Mouse (Mus musculus): Measurements from ENCODE around the gene Hnrnpa0. TPM values are rescaled to one million over a fixed set of nuclear protein-coding genes. Genes with fewer than 3 reads are reported as not detected.
"Not testable (repeated sequence)": the region's sequence is repeated elsewhere in the genome, so short reads cannot be mapped to it uniquely, and the experiment has no call there.

Gene Hnrnpa0
- polyA plus RNA-seq, 1 experiment from 2014 or later, result 54.5 TPM

DNA sequence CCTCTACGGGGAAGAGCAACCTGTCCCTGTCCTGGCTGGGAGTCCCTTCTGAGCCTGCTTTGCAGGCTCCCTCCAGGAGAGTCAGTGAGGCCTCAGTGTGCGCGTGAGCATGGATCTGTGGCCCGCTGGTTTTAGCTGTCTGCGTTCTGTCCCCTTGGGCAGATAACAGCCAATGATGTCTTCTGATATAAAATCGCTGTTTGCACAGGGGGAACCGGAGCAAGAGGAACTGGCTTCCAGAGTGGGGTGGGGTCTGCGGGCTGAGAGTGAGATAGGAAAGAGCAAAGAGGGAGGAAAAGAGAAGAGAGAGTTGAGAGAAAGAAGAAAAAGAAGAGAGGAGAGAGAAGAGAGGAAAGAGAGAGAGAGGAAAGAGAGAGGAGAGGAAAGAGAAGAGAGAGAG lies 28.7 kb upstream of the Hnrnpa0 start:
- WGBS, result 35% methylated on average over 8 of the region's 8 CpGs
- DNase-seq (ENCODE audit: low spot score), result no peak
- H3K9me3 ChIP-seq (ENCODE audit: control insufficient read depth, low read length), result no peaks in the 10 kb centered on the region
- no peak overlapping the region for H3K27ac ChIP-seq (replicated peaks; ENCODE audit: low read depth, low read length)
- peaks cover 4% of the 10 kb centered on the region for H3K36me3 ChIP-seq (ENCODE audit: control insufficient read depth, insufficient read depth, low read length)
- no peak for ATAC-seq (ENCODE audit: insufficient number of reproducible peaks, low FRiP score, low TSS enrichment, low read depth)
- H3K4me3 ChIP-seq (ENCODE audit: low read depth, low read length), result peak overlapping the region; percentile 68
- no peaks in the 10 kb centered on the region for H3K4me1 ChIP-seq (ENCODE audit: control insufficient read depth, insufficient read depth, low read length)
- peak overlapping the region; percentile 76; the same call in 1 of the 2 replicates for H3K9ac ChIP-seq (ENCODE audit: low read length)
- no peaks in the 10 kb centered on the region for H3K27me3 ChIP-seq (ENCODE audit: control insufficient read depth, insufficient read depth, low read length)
- peak overlapping the region; percentile 97 for H3K4me2 ChIP-seq (ENCODE audit: low read depth, severe bottlenecking)

DNA sequence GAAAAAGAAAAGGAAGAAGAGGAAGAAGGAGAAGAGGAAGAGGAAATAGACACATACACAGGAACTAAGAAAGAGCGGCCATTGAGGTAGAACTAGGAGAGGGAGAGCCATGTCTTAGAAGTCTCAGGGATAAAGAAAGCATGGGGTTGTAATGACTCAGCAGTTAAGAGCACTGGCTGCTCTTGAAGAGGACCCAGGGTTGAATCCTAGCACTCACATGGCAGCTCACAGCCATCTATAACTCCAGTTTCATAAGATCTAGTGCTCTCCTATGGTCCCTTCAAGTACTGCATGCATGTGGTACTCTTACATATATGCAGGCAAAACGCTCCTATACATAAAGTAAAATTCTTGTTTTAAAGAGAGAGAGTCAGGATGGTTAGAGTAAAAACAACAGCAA lies 27.7 kb upstream of the Hnrnpa0 start:
- WGBS, result 87% methylated on average over 2 of the region's 2 CpGs
- Histone ChIP-seq H3K4me1 (ENCODE audit: control insufficient read depth, insufficient read depth, low read length) (no peaks in the 10 kb centered on the region), H3K36me3 (ENCODE audit: control insufficient read depth, insufficient read depth, low read length) (peaks cover 2% of the 10 kb centered on the region), H3K4me2 (ENCODE audit: low read depth, severe bottlenecking) (no peak overlapping the region), H3K27ac (replicated peaks; ENCODE audit: low read depth, low read length) (no peak overlapping the region), H3K4me3 (ENCODE audit: low read depth, low read length) (no peak overlapping the region), H3K9me3 (ENCODE audit: control insufficient read depth, low read length) (no peaks in the 10 kb centered on the region), H3K27me3 (ENCODE audit: control insufficient read depth, insufficient read depth, low read length) (no peaks in the 10 kb centered on the region), H3K9ac (ENCODE audit: low read length) (no peak overlapping the region)
- ATAC-seq (ENCODE audit: insufficient number of reproducible peaks, low FRiP score, low TSS enrichment, low read depth) (no peak), DNase-seq (ENCODE audit: low spot score) (no peak)

DNA sequence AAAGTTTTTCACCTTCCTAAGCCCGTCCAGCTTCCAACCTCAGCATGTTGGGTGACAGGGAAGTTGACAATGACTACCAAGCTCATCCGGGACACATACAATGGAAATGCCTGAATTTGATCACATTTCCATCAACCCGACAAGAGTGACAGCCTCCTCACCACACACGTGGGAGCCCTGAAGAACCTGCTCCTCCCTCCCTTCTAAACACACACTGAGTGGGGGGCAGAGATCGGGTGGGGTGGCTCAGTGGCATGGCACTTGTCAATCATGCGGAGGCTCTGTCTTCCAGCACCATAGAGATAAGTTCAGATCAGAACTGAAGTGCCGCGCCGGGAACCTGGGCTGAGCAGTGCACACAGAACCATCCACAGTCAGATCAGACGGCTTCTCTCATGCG lies 22.1 kb upstream of the Hnrnpa0 start:
- H3K36me3 ChIP-seq (ENCODE audit: control insufficient read depth, insufficient read depth, low read length), result no peaks in the 10 kb centered on the region
- no peak overlapping the region for H3K9ac ChIP-seq (ENCODE audit: low read length)
- no peak overlapping the region for H3K27ac ChIP-seq (replicated peaks; ENCODE audit: low read depth, low read length)
- H3K9me3 ChIP-seq (ENCODE audit: control insufficient read depth, low read length), result no peaks in the 10 kb centered on the region
- no peaks in the 10 kb centered on the region for H3K4me1 ChIP-seq (ENCODE audit: control insufficient read depth, insufficient read depth, low read length)
- no peak overlapping the region for H3K4me2 ChIP-seq (ENCODE audit: low read depth, severe bottlenecking)
- no peak overlapping the region for H3K4me3 ChIP-seq (ENCODE audit: low read depth, low read length)
- ATAC-seq (ENCODE audit: insufficient number of reproducible peaks, low FRiP score, low TSS enrichment, low read depth), result no peak
- no peak for DNase-seq (ENCODE audit: low spot score)
- WGBS, result 81% methylated on average over 11 of the region's 11 CpGs
- H3K27me3 ChIP-seq (ENCODE audit: control insufficient read depth, insufficient read depth, low read length), result no peaks in the 10 kb centered on the region

DNA sequence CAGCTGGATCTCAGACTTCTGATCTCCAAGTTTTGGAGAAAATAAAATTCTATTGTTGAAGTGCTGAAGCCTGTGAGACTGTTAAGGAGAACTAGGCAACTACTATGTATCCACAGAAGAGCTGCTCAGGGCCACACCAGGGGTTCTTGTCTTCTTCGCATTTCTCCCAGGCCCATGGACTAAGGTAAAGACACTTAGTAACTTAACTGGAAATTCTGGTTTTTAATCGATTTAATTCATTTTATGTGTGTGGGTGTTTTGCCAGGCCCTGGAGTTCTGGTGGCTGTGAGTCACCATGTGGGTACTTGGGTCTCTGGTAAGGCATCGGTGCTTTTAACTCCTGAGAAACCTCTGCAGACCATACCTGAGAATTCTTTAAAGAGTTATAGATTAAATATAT lies 21.3 kb upstream of the Hnrnpa0 start:
- Histone ChIP-seq H3K27ac (replicated peaks; ENCODE audit: low read depth, low read length) (no peak overlapping the region), H3K4me3 (ENCODE audit: low read depth, low read length) (no peak overlapping the region), H3K4me2 (ENCODE audit: low read depth, severe bottlenecking) (no peak overlapping the region), H3K9me3 (ENCODE audit: control insufficient read depth, low read length) (no peaks in the 10 kb centered on the region), H3K27me3 (ENCODE audit: control insufficient read depth, insufficient read depth, low read length) (no peaks in the 10 kb centered on the region), H3K36me3 (ENCODE audit: control insufficient read depth, insufficient read depth, low read length) (no peaks in the 10 kb centered on the region), H3K9ac (ENCODE audit: low read length) (no peak overlapping the region), H3K4me1 (ENCODE audit: control insufficient read depth, insufficient read depth, low read length) (no peaks in the 10 kb centered on the region)
- 84% methylated on average over 3 of the region's 3 CpGs for WGBS
- ATAC-seq (ENCODE audit: insufficient number of reproducible peaks, low FRiP score, low TSS enrichment, low read depth), result no peak
- DNase-seq (ENCODE audit: low spot score), result no peak

- Histone ChIP-seq H3K4me3 (ENCODE audit: low read depth, low read length) (no peak overlapping the region), H3K27me3 (ENCODE audit: control insufficient read depth, insufficient read depth, low read length) (no peaks in the 10 kb centered on the region), H3K9ac (ENCODE audit: low read length) (no peak overlapping the region), H3K27ac (replicated peaks; ENCODE audit: low read depth, low read length) (no peak overlapping the region), H3K36me3 (ENCODE audit: control insufficient read depth, insufficient read depth, low read length) (no peaks in the 10 kb centered on the region), H3K4me2 (ENCODE audit: low read depth, severe bottlenecking) (peak overlapping the region; percentile 53), H3K4me1 (ENCODE audit: control insufficient read depth, insufficient read depth, low read length) (no peaks in the 10 kb centered on the region), H3K9me3 (ENCODE audit: control insufficient read depth, low read length) (no peaks in the 10 kb centered on the region)
- no peak for ATAC-seq (ENCODE audit: insufficient number of reproducible peaks, low FRiP score, low TSS enrichment, low read depth)
- 45% methylated on average over 5 of the region's 5 CpGs for WGBS
- no peak for DNase-seq (ENCODE audit: low spot score)
Measured at GRCm38 (mm10) chr13:58149033-58149558, 20.7 kb upstream of the Hnrnpa0 start.

DNA sequence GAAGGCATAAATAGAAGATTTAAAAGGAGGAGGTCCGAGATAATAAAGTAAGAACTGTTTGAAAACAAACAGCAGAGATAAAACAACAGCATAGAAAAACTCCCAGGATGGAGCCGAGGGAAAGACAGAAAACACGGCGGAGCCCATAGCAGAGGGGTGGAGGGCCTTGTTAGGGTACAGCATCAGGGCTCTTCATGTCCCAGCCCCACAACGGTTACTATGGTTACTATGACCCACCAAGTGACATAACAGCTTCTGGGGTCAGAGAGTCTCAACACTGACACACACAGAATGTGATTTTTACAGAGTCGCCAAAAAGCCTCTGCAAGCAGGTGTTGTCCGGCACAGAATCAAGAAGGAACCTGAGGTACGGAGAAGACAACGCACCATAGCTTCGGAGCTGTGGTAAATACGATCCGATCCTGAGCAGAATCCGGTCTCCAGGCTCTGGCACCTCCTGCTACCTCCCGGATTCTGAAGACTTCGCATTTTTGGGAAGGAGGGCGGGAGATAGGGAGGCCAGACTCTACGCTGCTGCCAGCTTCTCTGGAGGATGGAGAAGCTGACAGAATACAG lies 20.0 kb upstream of the Hnrnpa0 start:
- H3K27ac ChIP-seq (replicated peaks; ENCODE audit: low read depth, low read length), result no peak overlapping the region
- DNase-seq (ENCODE audit: low spot score), result peak; percentile 83
- no peaks in the 10 kb centered on the region for H3K27me3 ChIP-seq (ENCODE audit: control insufficient read depth, insufficient read depth, low read length)
- 0 out of 2 replicates have a peak, but pooled peaks have one; percentile 35 for ATAC-seq (ENCODE audit: insufficient number of reproducible peaks, low FRiP score, low TSS enrichment, low read depth)
- no peaks in the 10 kb centered on the region for H3K4me1 ChIP-seq (ENCODE audit: control insufficient read depth, insufficient read depth, low read length)
- H3K9ac ChIP-seq (ENCODE audit: low read length), result no peak overlapping the region
- under 1% methylated on average over 17 of the region's 17 CpGs for WGBS
- peak overlapping the region; percentile 19 for H3K4me3 ChIP-seq (ENCODE audit: low read depth, low read length)
- H3K9me3 ChIP-seq (ENCODE audit: control insufficient read depth, low read length), result no peaks in the 10 kb centered on the region
- H3K36me3 ChIP-seq (ENCODE audit: control insufficient read depth, insufficient read depth, low read length), result no peaks in the 10 kb centered on the region
- H3K4me2 ChIP-seq (ENCODE audit: low read depth, severe bottlenecking), result peak overlapping the region; percentile 53

GRCm38 (mm10) chr13:58147760-58148159 lies 19.4 kb upstream of the Hnrnpa0 start:
- Histone ChIP-seq H3K27me3 (ENCODE audit: control insufficient read depth, insufficient read depth, low read length) (no peaks in the 10 kb centered on the region), H3K4me1 (ENCODE audit: control insufficient read depth, insufficient read depth, low read length) (no peaks in the 10 kb centered on the region), H3K4me3 (ENCODE audit: low read depth, low read length) (no peak overlapping the region), H3K4me2 (ENCODE audit: low read depth, severe bottlenecking) (no peak overlapping the region), H3K9me3 (ENCODE audit: control insufficient read depth, low read length) (no peaks in the 10 kb centered on the region), H3K9ac (ENCODE audit: low read length) (no peak overlapping the region), H3K27ac (replicated peaks; ENCODE audit: low read depth, low read length) (no peak overlapping the region), H3K36me3 (ENCODE audit: control insufficient read depth, insufficient read depth, low read length) (no peaks in the 10 kb centered on the region)
- no peak for ATAC-seq (ENCODE audit: insufficient number of reproducible peaks, low FRiP score, low TSS enrichment, low read depth)
- no peak for DNase-seq (ENCODE audit: low spot score)
- 91% methylated on average over 1 of the region's 1 CpGs for WGBS

DNA sequence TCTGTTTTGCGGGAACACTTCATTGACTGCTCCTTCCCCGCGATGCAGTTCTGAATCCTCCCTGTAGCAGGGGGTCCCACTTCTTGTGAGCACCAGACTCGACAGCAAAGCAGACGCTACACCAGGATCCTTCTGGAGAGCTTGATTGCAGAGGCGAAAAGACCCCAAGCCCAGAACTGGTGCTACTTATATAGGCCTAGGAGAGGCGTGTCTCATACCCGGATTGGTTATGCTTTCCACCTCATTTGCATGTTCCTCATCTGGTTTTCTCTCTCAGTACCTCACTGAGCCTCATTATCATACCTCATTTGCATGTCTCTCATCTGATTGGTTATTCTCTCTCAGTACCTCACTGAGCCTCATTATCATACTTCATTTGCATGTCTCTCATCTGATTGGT lies 18.2 kb upstream of the Hnrnpa0 start:
- not testable (repeated sequence) for H3K4me1 ChIP-seq (ENCODE audit: control insufficient read depth, insufficient read depth, low read length); H3K9me3 ChIP-seq (ENCODE audit: control insufficient read depth, low read length); DNase-seq (ENCODE audit: low spot score); H3K27me3 ChIP-seq (ENCODE audit: control insufficient read depth, insufficient read depth, low read length); H3K4me3 ChIP-seq (ENCODE audit: low read depth, low read length); H3K27ac ChIP-seq (replicated peaks; ENCODE audit: low read depth, low read length); ATAC-seq (ENCODE audit: insufficient number of reproducible peaks, low FRiP score, low TSS enrichment, low read depth); H3K9ac ChIP-seq (ENCODE audit: low read length); H3K36me3 ChIP-seq (ENCODE audit: control insufficient read depth, insufficient read depth, low read length); H3K4me2 ChIP-seq (ENCODE audit: low read depth, severe bottlenecking)
- WGBS, result 96% methylated on average over 8 of the region's 8 CpGs

- no peak overlapping the region for H3K27ac ChIP-seq (replicated peaks; ENCODE audit: low read depth, low read length)
- peaks cover 3% of the 10 kb centered on the region; the same call in 1 of the 2 replicates for H3K9me3 ChIP-seq (ENCODE audit: control insufficient read depth, low read length)
- 45% methylated on average over 3 of the region's 3 CpGs for WGBS
- H3K4me3 ChIP-seq (ENCODE audit: low read depth, low read length), result no peak overlapping the region
- H3K27me3 ChIP-seq (ENCODE audit: control insufficient read depth, insufficient read depth, low read length), result no peaks in the 10 kb centered on the region
- no peaks in the 10 kb centered on the region for H3K4me1 ChIP-seq (ENCODE audit: control insufficient read depth, insufficient read depth, low read length)
- ATAC-seq (ENCODE audit: insufficient number of reproducible peaks, low FRiP score, low TSS enrichment, low read depth) (no peak), DNase-seq (ENCODE audit: low spot score) (no peak)
- peaks cover 3% of the 10 kb centered on the region; the same call in 1 of the 2 replicates for H3K36me3 ChIP-seq (ENCODE audit: control insufficient read depth, insufficient read depth, low read length)
- no peak overlapping the region for H3K4me2 ChIP-seq (ENCODE audit: low read depth, severe bottlenecking)
- no peak overlapping the region for H3K9ac ChIP-seq (ENCODE audit: low read length)
Measured at GRCm38 (mm10) chr13:58131692-58132091, 3.3 kb upstream of the Hnrnpa0 start.

All from limb, embryonic 11.5 days (tissue).